16 mouse cellular contexts compared by ENCODE assay signal in genomic region chr19:16446612-16447011, GRCm38 (mm10).
"Had no signal": no experiment of that assay in that cellular context is flagged by ENCODE, and none has a peak within 500 bp of the region (broad histone marks: within the 10 kb centered on the region; RNA-seq: fewer than 3 reads in every experiment).

No protein-coding gene starts in this region.

- H3K9ac ChIP-seq: liver, embryonic 13.5 days; midbrain, embryonic 13.5 days had no signal

- H3K4me2 ChIP-seq: liver, embryonic 13.5 days; midbrain, embryonic 13.5 days had no signal

- ATAC-seq: intestine, embryonic 16.5 days; lung, postnatal 0 days; midbrain, embryonic 13.5 days; midbrain, embryonic 16.5 days had no signal

- H3K27ac ChIP-seq: liver, embryonic 13.5 days; midbrain, embryonic 10.5 days; midbrain, embryonic 13.5 days had no signal

- H3K27me3 ChIP-seq: liver, embryonic 13.5 days; megakaryocyte, embryonic 14.5 days; midbrain, embryonic 13.5 days had no signal

- H3K4me1 ChIP-seq: midbrain, embryonic 10.5 days; midbrain, embryonic 13.5 days had no signal

- H3K4me3 ChIP-seq: liver, embryonic 13.5 days; megakaryocyte, embryonic 14.5 days; midbrain, embryonic 10.5 days; midbrain, embryonic 13.5 days had no signal

- H3K9me3 ChIP-seq: liver, embryonic 13.5 days; megakaryocyte, embryonic 14.5 days; midbrain, embryonic 10.5 days; midbrain, embryonic 13.5 days had no signal

- DNase-seq: kidney, adult 18-20 months; kidney, adult 9 months; kidney, postnatal 14 days; kidney, postnatal 4 days; liver, embryonic 13.5 days; lung, adult 2 months; lung, postnatal 36 days; thymus, adult 2 months; thymus, postnatal 14 days; thymus, postnatal 4 days had no signal

- H3K36me3 ChIP-seq: liver, embryonic 13.5 days; midbrain, embryonic 10.5 days; midbrain, embryonic 13.5 days had no signal
